Mouse (Mus musculus): Measurements from ENCODE around the gene Itgae. TPM values are rescaled to one million over a fixed set of nuclear protein-coding genes. Genes with fewer than 3 reads are reported as not detected.
A peak's percentile ranks its signal among the peaks of the same experiment; 100 is the strongest.

Gene Itgae
- polyA plus RNA-seq, 1 experiment = 24.6 TPM

DNA sequence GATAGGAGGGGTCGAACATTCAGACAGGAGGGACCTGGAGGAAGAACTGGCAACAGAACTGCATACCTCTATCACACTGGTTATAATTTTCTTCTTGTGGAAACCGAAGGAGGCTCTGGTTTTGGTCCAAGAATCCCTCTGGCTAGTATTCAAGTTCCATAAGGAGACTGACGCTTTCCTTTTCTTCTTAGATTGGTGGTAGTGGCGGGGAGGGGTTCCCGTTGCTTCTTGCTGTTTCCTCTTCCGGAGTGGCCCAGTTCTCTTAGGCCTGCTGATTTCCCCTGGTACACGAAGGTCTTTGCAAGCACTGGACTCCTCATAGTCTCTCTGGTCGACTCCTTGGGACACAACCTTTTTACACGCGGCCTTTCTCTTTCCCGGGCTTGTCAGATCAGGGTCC, 46.7 kb downstream of the Itgae start:
- Histone ChIP-seq H3K27me3 (ENCODE audit: control insufficient read depth, insufficient read depth, low read length) (no peaks in the 10 kb centered on the region), H3K27ac (ENCODE audit: control insufficient read depth, insufficient read depth, low read length) (no peak overlapping the region), H3K36me3 (ENCODE audit: control insufficient read depth, insufficient read depth, low read length) (no peaks in the 10 kb centered on the region), H3K4me3 (ENCODE audit: control insufficient read depth, insufficient read depth, low read length) (peak overlapping the region; percentile 77), H3K4me1 (replicated peaks; ENCODE audit: control insufficient read depth, insufficient read depth, low read length) (peaks cover 18% of the 10 kb centered on the region)
- 2% methylated on average over 11 of the region's 11 CpGs for WGBS
- TF ChIP-seq POLR2A (IDR thresholded peaks at IDR 0.05; ENCODE audit: control insufficient read depth, extremely low read depth, insufficient read depth, low read length, poor library complexity) (no peak; the same call in 1 of the 2 replicates), CTCF (IDR thresholded peaks at IDR 0.05; ENCODE audit: borderline replicate concordance, control insufficient read depth, extremely low read depth, insufficient read depth, low read length, poor library complexity) (no peak)
- peak; percentile 20 for DNase-seq

DNA sequence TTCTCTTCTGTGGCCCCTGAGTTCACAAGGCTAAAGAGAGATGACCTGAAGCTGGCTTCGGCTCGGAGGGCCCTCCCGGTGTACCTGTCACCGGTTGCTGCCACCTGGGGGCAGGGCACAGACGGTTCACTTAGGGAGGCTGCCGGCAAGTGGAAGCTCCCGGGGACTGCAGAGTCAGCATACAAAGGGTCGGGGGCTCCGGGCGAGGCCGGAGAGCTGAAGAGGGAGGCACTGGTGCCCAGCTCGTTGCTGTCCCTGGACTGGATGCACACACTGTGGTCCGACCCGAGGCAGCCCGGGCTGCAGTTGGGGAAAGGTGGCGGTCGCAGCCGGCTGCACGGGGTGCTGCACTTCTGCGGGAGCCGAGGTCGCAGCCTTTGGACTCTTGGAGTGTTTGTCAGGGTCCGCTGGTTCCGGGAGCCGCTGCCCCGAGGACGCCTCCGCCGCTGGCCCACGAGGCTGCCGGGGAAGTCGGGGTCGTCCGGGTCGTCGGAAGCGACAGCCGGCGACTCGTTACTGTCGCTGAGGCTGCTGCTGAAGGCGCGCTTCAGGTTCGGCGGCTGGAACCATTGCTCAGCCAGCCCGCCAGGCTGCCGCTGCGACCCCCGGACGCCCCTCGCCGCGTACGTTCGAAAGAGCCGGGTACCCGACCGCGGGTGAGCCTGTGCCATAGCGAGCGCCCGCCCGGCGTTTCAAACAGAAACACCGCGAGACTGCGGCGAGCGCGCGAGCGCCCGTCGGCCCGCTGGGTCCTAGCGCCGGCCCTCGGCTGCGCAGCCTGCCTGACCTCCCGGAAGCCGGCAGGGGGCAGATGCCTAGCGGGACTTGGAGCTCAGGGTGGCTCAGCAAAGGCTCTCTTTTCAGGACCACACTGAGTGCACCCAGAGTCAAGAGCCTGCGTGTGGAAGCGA, 47.5 kb downstream of the Itgae start, which contains the start of gene Haspin:
Gene Haspin, minus strand, starts transcription at position 704 of the 911 bp plus-strand sequence.
- Histone ChIP-seq H3K4me3 (ENCODE audit: control insufficient read depth, insufficient read depth, low read length) (peak within 1 kb of the TSS; percentile 77), H3K4me1 (replicated peaks; ENCODE audit: control insufficient read depth, insufficient read depth, low read length) (peaks cover 18% of the 10 kb centered on the region), H3K27me3 (ENCODE audit: control insufficient read depth, insufficient read depth, low read length) (no peaks in the 10 kb centered on the region), H3K36me3 (ENCODE audit: control insufficient read depth, insufficient read depth, low read length) (no peaks in the 10 kb centered on the region), H3K27ac (ENCODE audit: control insufficient read depth, insufficient read depth, low read length) (no peak within 1 kb of the TSS)
- peak; percentile 99 for TF ChIP-seq CTCF (IDR thresholded peaks at IDR 0.05; ENCODE audit: borderline replicate concordance, control insufficient read depth, extremely low read depth, insufficient read depth, low read length, poor library complexity)
- peak; percentile 44; the same call in 1 of the 2 replicates for TF ChIP-seq POLR2A (IDR thresholded peaks at IDR 0.05; ENCODE audit: control insufficient read depth, extremely low read depth, insufficient read depth, low read length, poor library complexity)
- DNase-seq = peak; percentile 94
- WGBS = under 1% methylated on average over 84 of the region's 84 CpGs

DNA sequence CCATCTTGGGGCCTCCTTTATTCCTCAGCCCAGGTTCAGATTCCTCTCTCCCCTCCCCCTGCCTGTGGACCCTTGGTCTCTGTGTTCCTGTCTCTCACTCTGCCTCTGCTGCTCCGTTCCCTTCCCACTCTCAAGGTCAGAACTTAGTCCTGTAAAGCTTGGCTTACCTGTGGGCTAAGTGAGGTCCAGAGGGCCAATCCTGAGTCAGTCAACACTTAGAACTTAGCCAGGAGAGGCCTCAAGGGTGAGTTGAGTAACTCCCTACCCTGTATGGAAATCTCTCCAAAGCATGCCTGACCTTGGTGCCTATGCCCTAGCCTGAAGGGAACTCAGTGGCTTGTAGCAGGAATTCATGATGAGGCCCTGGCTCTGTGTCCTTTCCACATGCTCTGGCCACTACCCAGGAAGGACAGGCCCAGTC, 53.9 kb downstream of the Itgae start:
- Histone ChIP-seq H3K36me3 (ENCODE audit: control insufficient read depth, insufficient read depth, low read length) (no peaks in the 10 kb centered on the region), H3K27ac (ENCODE audit: control insufficient read depth, insufficient read depth, low read length) (no peak overlapping the region), H3K4me3 (ENCODE audit: control insufficient read depth, insufficient read depth, low read length) (no peak overlapping the region), H3K27me3 (ENCODE audit: control insufficient read depth, insufficient read depth, low read length) (no peaks in the 10 kb centered on the region), H3K4me1 (replicated peaks; ENCODE audit: control insufficient read depth, insufficient read depth, low read length) (no peaks in the 10 kb centered on the region)
- WGBS = 93% methylated on average over 1 of the region's 1 CpGs
- TF ChIP-seq POLR2A (IDR thresholded peaks at IDR 0.05; ENCODE audit: control insufficient read depth, extremely low read depth, insufficient read depth, low read length, poor library complexity) (no peak), CTCF (IDR thresholded peaks at IDR 0.05; ENCODE audit: borderline replicate concordance, control insufficient read depth, extremely low read depth, insufficient read depth, low read length, poor library complexity) (no peak)
- DNase-seq = no peak

DNA sequence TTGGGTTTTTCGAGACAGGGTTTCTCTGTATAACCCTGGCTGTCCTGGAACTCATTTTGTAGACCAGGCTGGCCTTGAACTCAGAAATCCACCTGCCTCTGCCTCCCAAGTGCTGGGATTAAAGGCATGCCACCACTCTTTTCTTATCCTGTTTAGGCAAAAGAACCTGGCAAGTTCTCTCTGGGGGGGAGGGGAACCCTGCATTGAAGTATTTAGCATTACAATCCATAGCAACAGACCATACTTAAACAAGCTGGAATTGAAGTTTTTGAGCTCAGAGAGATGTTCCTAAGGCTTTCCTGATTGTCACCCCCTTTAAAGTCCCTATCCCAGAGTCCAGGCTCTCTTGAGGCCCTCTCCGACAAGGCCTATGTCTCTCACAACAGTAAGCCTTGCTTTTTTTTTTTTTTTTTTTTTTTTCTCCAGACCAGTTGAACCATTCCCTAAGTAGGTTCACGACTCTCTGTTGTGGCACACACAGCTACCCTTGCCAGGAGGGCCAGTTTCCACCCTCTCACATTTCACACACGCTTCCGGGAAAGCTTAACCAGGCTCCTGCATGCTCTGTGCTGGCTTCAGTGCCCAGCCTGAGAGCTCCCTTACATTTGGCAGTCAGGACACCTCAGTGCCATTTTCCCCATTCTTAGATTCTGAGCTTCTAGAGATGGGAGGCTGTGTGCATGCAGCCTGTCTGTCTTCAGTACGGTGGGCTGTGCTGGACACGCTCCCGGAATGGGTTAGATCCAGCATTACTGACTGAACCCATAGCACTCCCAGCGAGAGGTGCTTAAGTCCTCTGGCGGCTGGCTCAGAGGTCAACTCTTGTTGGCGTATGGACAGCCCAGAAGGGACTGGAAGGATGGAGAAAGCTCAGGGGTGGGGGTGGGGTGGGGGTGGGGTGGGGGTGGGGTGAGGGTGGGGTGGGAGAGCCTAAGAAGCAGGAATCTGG, 55.9 kb downstream of the Itgae start:
- H3K27ac ChIP-seq (ENCODE audit: control insufficient read depth, insufficient read depth, low read length) = no peak overlapping the region

DNA sequence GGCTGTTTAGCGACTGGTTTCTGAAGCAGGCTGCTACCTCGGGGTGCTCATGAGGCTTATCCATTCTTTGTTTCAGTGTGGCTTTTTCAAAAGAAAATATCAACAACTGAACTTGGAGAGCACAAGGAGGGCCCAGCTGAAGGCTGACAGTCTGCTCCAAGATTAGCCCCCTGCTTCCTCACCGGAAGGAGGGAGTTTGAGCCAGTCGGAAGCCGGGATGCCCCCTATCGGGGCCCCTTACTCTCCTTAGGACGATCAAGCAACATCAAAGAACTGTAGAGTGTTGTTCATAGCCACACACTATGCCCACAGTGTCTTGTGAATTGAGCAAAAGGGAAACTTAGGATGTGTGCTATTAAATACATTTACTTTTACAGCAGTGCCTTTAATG, 56.6 kb downstream of the Itgae start:
- no peaks in the 10 kb centered on the region for H3K27me3 ChIP-seq (ENCODE audit: control insufficient read depth, insufficient read depth, low read length)
- H3K36me3 ChIP-seq (ENCODE audit: control insufficient read depth, insufficient read depth, low read length) = no peaks in the 10 kb centered on the region
- no peak for TF ChIP-seq POLR2A (IDR thresholded peaks at IDR 0.05; ENCODE audit: control insufficient read depth, extremely low read depth, insufficient read depth, low read length, poor library complexity)
- TF ChIP-seq CTCF (IDR thresholded peaks at IDR 0.05; ENCODE audit: borderline replicate concordance, control insufficient read depth, extremely low read depth, insufficient read depth, low read length, poor library complexity) = no peak
- WGBS = 77% methylated on average over 7 of the region's 7 CpGs
- H3K27ac ChIP-seq (ENCODE audit: control insufficient read depth, insufficient read depth, low read length) = no peak overlapping the region
- no peak for DNase-seq
- no peak overlapping the region for H3K4me3 ChIP-seq (ENCODE audit: control insufficient read depth, insufficient read depth, low read length)
- no peaks in the 10 kb centered on the region for H3K4me1 ChIP-seq (replicated peaks; ENCODE audit: control insufficient read depth, insufficient read depth, low read length)

More for the DNA sequence above, 55.9 kb downstream of the Itgae start:
- no peak overlapping the region for H3K4me3 ChIP-seq (ENCODE audit: control insufficient read depth, insufficient read depth, low read length)
- no peaks in the 10 kb centered on the region for H3K27me3 ChIP-seq (ENCODE audit: control insufficient read depth, insufficient read depth, low read length)
- no peak for DNase-seq
- 89% methylated on average over 11 of the region's 11 CpGs for WGBS
- H3K36me3 ChIP-seq (ENCODE audit: control insufficient read depth, insufficient read depth, low read length) = no peaks in the 10 kb centered on the region
- no peak for TF ChIP-seq CTCF (IDR thresholded peaks at IDR 0.05; ENCODE audit: borderline replicate concordance, control insufficient read depth, extremely low read depth, insufficient read depth, low read length, poor library complexity)
- TF ChIP-seq POLR2A (IDR thresholded peaks at IDR 0.05; ENCODE audit: control insufficient read depth, extremely low read depth, insufficient read depth, low read length, poor library complexity) = no peak
- H3K4me1 ChIP-seq (replicated peaks; ENCODE audit: control insufficient read depth, insufficient read depth, low read length) = no peaks in the 10 kb centered on the region

DNA sequence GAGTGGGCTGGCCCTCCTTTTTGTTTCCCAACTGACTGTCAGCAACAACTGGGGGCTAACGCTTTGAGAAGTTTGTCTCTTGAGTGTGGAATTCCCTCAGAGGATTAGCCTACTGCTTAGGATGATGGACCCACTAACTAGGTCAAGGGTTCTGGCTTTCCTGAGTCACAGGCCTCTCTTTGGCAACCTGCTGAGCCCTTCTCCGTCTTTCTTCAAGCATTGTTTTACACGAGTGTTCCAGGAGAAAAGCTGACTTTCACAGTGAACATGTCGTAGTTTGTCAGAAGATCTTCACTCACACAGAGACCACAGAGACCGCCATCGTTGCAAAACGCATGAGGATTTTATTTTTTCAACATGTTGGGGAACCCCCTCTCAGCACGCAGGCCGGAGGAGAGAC, 57.8 kb downstream of the Itgae start:
- TF ChIP-seq POLR2A (IDR thresholded peaks at IDR 0.05; ENCODE audit: control insufficient read depth, extremely low read depth, insufficient read depth, low read length, poor library complexity) = no peak
- no peak for TF ChIP-seq CTCF (IDR thresholded peaks at IDR 0.05; ENCODE audit: borderline replicate concordance, control insufficient read depth, extremely low read depth, insufficient read depth, low read length, poor library complexity)
- 89% methylated on average over 9 of the region's 9 CpGs for WGBS

More for the DNA sequence above, 57.8 kb downstream of the Itgae start:
- no peak overlapping the region for H3K4me3 ChIP-seq (ENCODE audit: control insufficient read depth, insufficient read depth, low read length)
- DNase-seq = no peak
- no peaks in the 10 kb centered on the region for H3K27me3 ChIP-seq (ENCODE audit: control insufficient read depth, insufficient read depth, low read length)
- H3K36me3 ChIP-seq (ENCODE audit: control insufficient read depth, insufficient read depth, low read length) = no peaks in the 10 kb centered on the region
- H3K4me1 ChIP-seq (replicated peaks; ENCODE audit: control insufficient read depth, insufficient read depth, low read length) = no peaks in the 10 kb centered on the region
- no peak overlapping the region for H3K27ac ChIP-seq (ENCODE audit: control insufficient read depth, insufficient read depth, low read length)
